Mouse (Mus musculus): ENCODE data around the gene Ston1.

- TF ChIP-seq MYOD1 (IDR thresholded peaks at IDR 0.05; ENCODE audit: control insufficient read depth in 1 of 3, insufficient read length in 2 of 3, low read depth in 2 of 3) (no peak), USF1 (IDR thresholded peaks at IDR 0.05; ENCODE audit: low read depth) (no peak)
Observed at GRCm38 (mm10) chr17:88641012-88641411, 43.5 kb downstream of the Ston1 start.
